Mouse (Mus musculus) embryonic facial prominence, embryonic 11.5 days (tissue): ENCODE measurements at regions not wholly inside any gene's neighbourhood (a gene's known extent, or its start where the extent isn't known, plus 50 kb on each side); places are given as distances from the start of the nearest gene placed in this dataset.
A peak's percentile ranks its signal among the peaks of the same experiment; 100 is the strongest.

ENCODE experiments used
- ATAC-seq: fragments of 200-750 bp; cut with Nextera tagmentation; replicated peaks from 2 replicates; pipeline ENCODE4 v1.8.0; 2017; ENCODE audit warnings: low read depth; ENCODE audit not compliant: insufficient number of reproducible peaks, low FRiP score, low TSS enrichment
- DNase-seq: peaks from one replicate; pipeline ENCODE4 v3.0.0-alpha.2; 2015; ENCODE audit warnings: low spot score
- H3K27ac ChIP-seq: fragments of 300-500 bp; sonication (generic); replicated peaks from 2 replicates; pipeline ENCODE4 v1.5.1; 2014; ENCODE audit warnings: mild to moderate bottlenecking, low read depth, low read length, control low read depth
- H3K27me3 ChIP-seq: fragments of 300-500 bp; sonication (generic); 2 replicates; pipeline ENCODE4 v1.6.1; 2014; ENCODE audit warnings: mild to moderate bottlenecking, low read length, moderate library complexity, mixed read lengths; ENCODE audit not compliant: control insufficient read depth, insufficient read depth
- H3K36me3 ChIP-seq: fragments of 300-500 bp; sonication (generic); replicated peaks from 2 replicates; pipeline ENCODE4 v1.6.1; 2014; ENCODE audit warnings: low read depth, mild to moderate bottlenecking, low read length, moderate library complexity, mixed read lengths; ENCODE audit not compliant: control insufficient read depth, insufficient read depth
- H3K4me1 ChIP-seq: fragments of 300-500 bp; sonication (generic); 2 replicates; pipeline ENCODE4 v1.6.1; 2014; ENCODE audit warnings: low read length, mixed read lengths; ENCODE audit not compliant: control insufficient read depth, insufficient read depth
- H3K4me2 ChIP-seq: fragments of 300-500 bp; sonication (generic); 2 replicates; pipeline ENCODE4 v1.6.1; 2014; ENCODE audit warnings: low read depth, mild to moderate bottlenecking, control low read depth, low read length, moderate library complexity
- H3K4me3 ChIP-seq: fragments of 300-500 bp; sonication (generic); 2 replicates; pipeline ENCODE4 v1.5.1; 2014; ENCODE audit warnings: low read depth, low read length, control low read depth
- H3K9ac ChIP-seq: fragments of 300-500 bp; sonication (generic); replicated peaks from 2 replicates; pipeline ENCODE4 v1.6.1; 2014; ENCODE audit warnings: mild to moderate bottlenecking, control low read depth, low read length
- H3K9me3 ChIP-seq: fragments of 300-500 bp; sonication (generic); replicated peaks from 2 replicates; pipeline ENCODE4 v1.6.1; 2016; ENCODE audit warnings: mild to moderate bottlenecking, low read length, inconsistent platforms, mixed read lengths; ENCODE audit not compliant: control insufficient read depth
- WGBS: fragments of 180-500 bp; shearing (Covaris S2); extraction: QIAGEN DNeasy Blood & Tissue Kit; methylation state at CpG from one replicate; pipeline ENCODE4 v1.1.7; 2014; 5-methylcytosine and 5-hydroxymethylcytosine counted together

DNA sequence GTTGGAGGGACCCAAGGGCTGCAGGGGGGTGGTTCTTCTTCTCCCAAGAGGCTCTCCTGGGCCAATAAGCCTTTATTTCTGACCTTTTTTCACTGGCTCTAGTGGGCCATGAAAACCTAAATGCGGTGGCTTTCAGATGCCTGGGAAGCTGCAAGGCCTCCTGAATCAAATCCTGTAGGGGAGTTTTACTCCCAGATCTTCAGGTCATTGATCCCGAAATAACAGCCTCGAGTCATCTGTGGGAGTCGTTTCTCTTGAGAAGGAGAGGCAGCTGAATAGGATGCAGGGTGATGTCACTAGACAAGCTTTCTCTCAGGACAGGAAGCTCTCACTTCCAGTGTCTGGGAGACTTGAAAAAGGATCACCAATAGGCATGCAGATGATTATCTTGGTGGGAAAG, 70.4 kb downstream of the Enc1 start:
- DNase-seq (peak; percentile 49), ATAC-seq (no peak)
- no peaks in the 10 kb centered on the region; the same call in 1 of the 2 replicates for H3K27me3 ChIP-seq
- no peaks in the 10 kb centered on the region for H3K9me3 ChIP-seq
- no peak overlapping the region for H3K9ac ChIP-seq
- H3K4me2 ChIP-seq = no peak overlapping the region; the same call in 1 of the 2 replicates
- H3K27ac ChIP-seq = no peak overlapping the region
- H3K4me1 ChIP-seq = peaks cover 5% of the 10 kb centered on the region
- H3K4me3 ChIP-seq = no peak overlapping the region
- no peaks in the 10 kb centered on the region for H3K36me3 ChIP-seq
- WGBS = 7% methylated on average over 4 of the region's 4 CpGs

GRCm38 (mm10) chr13:97310855-97311189, 69.9 kb downstream of the Enc1 start:
- H3K4me1 ChIP-seq = peaks cover 5% of the 10 kb centered on the region
- DNase-seq (no peak), ATAC-seq (0 out of 2 replicates have a peak, but pooled peaks have one; percentile 44)
- no peak overlapping the region for H3K4me3 ChIP-seq
- H3K36me3 ChIP-seq = no peaks in the 10 kb centered on the region
- WGBS = 16% methylated on average over 3 of the region's 3 CpGs
- no peak overlapping the region for H3K4me2 ChIP-seq
- 0 out of 2 replicates have a peak overlapping the region, but pooled peaks have one; percentile 20 for H3K27ac ChIP-seq
- H3K27me3 ChIP-seq = no peaks in the 10 kb centered on the region; the same call in 1 of the 2 replicates
- no peak overlapping the region for H3K9ac ChIP-seq
- no peaks in the 10 kb centered on the region for H3K9me3 ChIP-seq

GRCm38 (mm10) chr13:97310186-97310854, 69.4 kb downstream of the Enc1 start:
- no peak overlapping the region for H3K9ac ChIP-seq
- H3K4me1 ChIP-seq = peaks cover 5% of the 10 kb centered on the region
- ATAC-seq (no peak), DNase-seq (peak; percentile 58)
- no peak overlapping the region for H3K4me3 ChIP-seq
- H3K27me3 ChIP-seq = no peaks in the 10 kb centered on the region; the same call in 1 of the 2 replicates
- WGBS = 37% methylated on average over 8 of the region's 8 CpGs
- 0 out of 2 replicates have a peak overlapping the region, but pooled peaks have one; percentile 20 for H3K27ac ChIP-seq
- H3K4me2 ChIP-seq = no peak overlapping the region
- H3K9me3 ChIP-seq = no peaks in the 10 kb centered on the region
- H3K36me3 ChIP-seq = no peaks in the 10 kb centered on the region

GRCm38 (mm10) chr13:97309411-97309810, 68.5 kb downstream of the Enc1 start:
- H3K4me2 ChIP-seq = no peak overlapping the region
- H3K4me1 ChIP-seq = peaks cover 5% of the 10 kb centered on the region
- no peak overlapping the region for H3K4me3 ChIP-seq
- DNase-seq (no peak), ATAC-seq (no peak)
- no peaks in the 10 kb centered on the region; the same call in 1 of the 2 replicates for H3K27me3 ChIP-seq
- no peak overlapping the region for H3K9ac ChIP-seq
- H3K27ac ChIP-seq = no peak overlapping the region
- 80% methylated on average over 3 of the region's 3 CpGs for WGBS
- H3K36me3 ChIP-seq = no peaks in the 10 kb centered on the region
- H3K9me3 ChIP-seq = no peaks in the 10 kb centered on the region

GRCm38 (mm10) chr13:97308431-97308830, 67.5 kb downstream of the Enc1 start:
- H3K36me3 ChIP-seq = no peaks in the 10 kb centered on the region
- no peaks in the 10 kb centered on the region; the same call in 1 of the 2 replicates for H3K27me3 ChIP-seq
- H3K4me2 ChIP-seq = no peak overlapping the region
- no peak for ATAC-seq
- no peak overlapping the region for H3K9ac ChIP-seq
- no peak overlapping the region for H3K4me3 ChIP-seq
- H3K9me3 ChIP-seq = no peaks in the 10 kb centered on the region
- H3K27ac ChIP-seq = no peak overlapping the region
- DNase-seq = no peak
- peaks cover 5% of the 10 kb centered on the region for H3K4me1 ChIP-seq
- 87% methylated on average over 2 of the region's 2 CpGs for WGBS
